Mouse (Mus musculus) forebrain, embryonic 11.5 days (tissue): ENCODE measurements around the gene Mob3b. TPM values are rescaled to one million over a fixed set of nuclear protein-coding genes. Genes with fewer than 3 reads are reported as not detected.

Experiments used
- ATAC-seq: fragments of 200-750 bp; cut with Nextera tagmentation; replicated peaks from 2 replicates; pipeline ENCODE4 v1.8.0; 2017; ENCODE audit warnings: moderate TSS enrichment; ENCODE audit not compliant: low FRiP score
- DNase-seq: peaks from one replicate; pipeline ENCODE4 v3.0.0-alpha.2; 2017; ENCODE audit warnings: low spot score
- H3K27ac ChIP-seq: fragments of 300-500 bp; sonication (generic); 2 replicates; pipeline ENCODE4 v1.5.1; 2014; ENCODE audit warnings: low read depth, low read length
- H3K27me3 ChIP-seq: fragments of 300-500 bp; sonication (generic); 2 replicates; pipeline ENCODE4 v1.6.1; 2014; ENCODE audit warnings: mild to moderate bottlenecking, low read length, mixed read lengths; ENCODE audit not compliant: control insufficient read depth, insufficient read depth
- H3K36me3 ChIP-seq: fragments of 300-500 bp; sonication (generic); 2 replicates; pipeline ENCODE4 v1.6.1; 2014; ENCODE audit warnings: mild to moderate bottlenecking, low read length, moderate library complexity, mixed read lengths; ENCODE audit not compliant: control insufficient read depth, insufficient read depth
- H3K4me1 ChIP-seq: fragments of 300-500 bp; sonication (generic); replicated peaks from 2 replicates; pipeline ENCODE4 v1.6.1; 2014; ENCODE audit warnings: low read length, mixed read lengths; ENCODE audit not compliant: control insufficient read depth, insufficient read depth
- H3K4me2 ChIP-seq: fragments of 300-500 bp; sonication (generic); 2 replicates; pipeline ENCODE4 v1.6.1; 2014; ENCODE audit warnings: low read depth, mild to moderate bottlenecking, low read length, moderate library complexity, mixed read lengths; ENCODE audit not compliant: severe bottlenecking
- H3K4me3 ChIP-seq: fragments of 300-500 bp; sonication (generic); 2 replicates; pipeline ENCODE4 v1.5.1; 2014; ENCODE audit warnings: low read depth, low read length
- H3K9ac ChIP-seq: fragments of 300-500 bp; sonication (generic); 2 replicates; pipeline ENCODE4 v1.6.1; 2014; ENCODE audit warnings: low read length
- H3K9me3 ChIP-seq: fragments of 300-500 bp; sonication (generic); 2 replicates; pipeline ENCODE4 v1.6.1; 2016; ENCODE audit warnings: low read length, mixed read lengths; ENCODE audit not compliant: control insufficient read depth
- WGBS: fragments of 180-500 bp; shearing (Covaris S2); extraction: QIAGEN DNeasy Blood & Tissue Kit; methylation state at CpG from one replicate; pipeline ENCODE4 v1.1.7; 2014; 5-methylcytosine and 5-hydroxymethylcytosine counted together
- polyA plus RNA-seq: library from polyadenylated mRNA; unstranded; fragments of >200 nt; fragmentation: Nextera tagmentation; extraction: Ambion mirVana; gene quantifications from 2 replicates; pipeline ENCODE4 v1.2.1, GENCODE M21; 2014

The Mob3b gene
- polyA plus RNA-seq, 1 experiment from 2014 or later, result 18.9 TPM

DNA sequence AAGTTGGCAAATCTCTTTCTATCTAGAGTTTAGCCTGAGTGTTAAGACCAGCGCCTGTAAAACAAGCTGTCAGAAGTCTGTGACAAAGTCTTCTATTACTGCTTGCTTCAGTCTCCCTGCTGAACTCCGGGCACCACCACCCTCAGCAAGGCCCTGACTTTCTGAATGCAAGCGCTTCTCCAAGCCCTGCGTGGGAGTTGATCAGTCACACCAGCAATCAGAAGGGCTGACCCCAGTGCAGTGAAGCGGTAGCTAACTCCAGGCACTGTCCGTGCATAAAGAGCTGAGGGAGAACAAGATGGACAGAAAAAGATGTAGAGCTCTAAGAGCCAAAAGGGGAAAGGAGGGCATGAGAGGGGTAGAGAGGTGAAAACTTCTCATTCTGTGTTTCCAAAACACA lies 29.5 kb downstream of the Mob3b start:
- no peak for ATAC-seq
- 51% methylated on average over 6 of the region's 6 CpGs for WGBS

DNA sequence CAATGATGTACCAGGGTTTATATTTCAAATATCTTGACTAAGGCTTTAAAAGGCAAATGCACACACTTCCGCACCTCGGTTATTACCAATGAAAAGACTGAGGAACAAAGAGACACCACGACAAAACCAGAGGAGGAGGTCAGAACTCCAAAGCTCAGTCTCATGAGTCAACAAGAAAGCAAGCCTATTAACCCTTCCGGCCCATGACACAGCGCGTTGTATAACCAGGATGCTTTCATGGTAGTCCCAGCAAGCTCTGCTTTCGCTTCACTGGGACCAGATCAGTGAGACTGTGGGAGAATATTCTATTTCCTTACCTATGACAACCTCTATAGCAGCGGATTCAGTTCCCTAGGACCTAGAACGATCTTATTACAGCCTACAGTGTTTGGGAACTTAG lies 30.5 kb downstream of the Mob3b start:
- Histone ChIP-seq H3K36me3 (no peaks in the 10 kb centered on the region; the same call in 1 of the 2 replicates), H3K9ac (no peak overlapping the region), H3K27me3 (no peaks in the 10 kb centered on the region), H3K27ac (no peak overlapping the region), H3K4me1 (peaks cover 21% of the 10 kb centered on the region; the same call in 1 of the 2 replicates), H3K4me3 (no peak overlapping the region), H3K9me3 (no peaks in the 10 kb centered on the region; the same call in 1 of the 2 replicates), H3K4me2 (no peak overlapping the region)
- 45% methylated on average over 9 of the region's 9 CpGs for WGBS
- ATAC-seq, result no peak
- DNase-seq, result no peak

More for the DNA sequence above, 29.5 kb downstream of the Mob3b start:
- Histone ChIP-seq H3K27me3 (no peaks in the 10 kb centered on the region), H3K9ac (no peak overlapping the region), H3K9me3 (no peaks in the 10 kb centered on the region; the same call in 1 of the 2 replicates), H3K36me3 (no peaks in the 10 kb centered on the region; the same call in 1 of the 2 replicates), H3K4me3 (no peak overlapping the region), H3K4me2 (no peak overlapping the region), H3K27ac (no peak overlapping the region), H3K4me1 (peaks cover 14% of the 10 kb centered on the region; the same call in 1 of the 2 replicates)
- DNase-seq, result no peak

DNA sequence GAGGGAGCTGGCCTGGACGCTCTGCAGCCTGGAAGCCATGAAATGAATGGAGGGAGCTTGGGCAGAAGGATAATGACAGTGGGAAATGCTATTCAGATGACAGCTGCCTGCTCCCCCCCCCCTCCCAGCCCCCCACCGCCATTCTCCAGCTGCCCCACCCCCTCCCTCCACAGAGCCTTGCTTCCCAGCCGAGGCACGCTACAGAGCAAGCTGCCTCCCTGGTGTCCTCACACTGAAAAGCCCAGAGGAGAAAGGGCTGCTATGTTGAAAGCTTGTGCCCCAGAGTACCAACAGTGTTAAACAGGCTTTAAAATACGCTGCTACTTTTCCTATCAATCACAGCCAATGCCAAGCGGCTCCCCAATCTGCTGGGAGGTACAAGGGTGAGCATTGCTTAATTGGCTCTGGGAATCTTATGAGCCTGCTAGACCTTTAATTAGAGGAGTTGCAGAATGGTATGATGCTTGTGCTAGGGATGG lies 31.9 kb downstream of the Mob3b start:
- ATAC-seq, result peak; percentile 96
- peak; percentile 88 for DNase-seq
- no peaks in the 10 kb centered on the region for H3K36me3 ChIP-seq
- peak overlapping the region; percentile 27; the same call in 1 of the 2 replicates for H3K4me2 ChIP-seq
- H3K4me3 ChIP-seq, result no peak overlapping the region
- H3K27me3 ChIP-seq, result no peaks in the 10 kb centered on the region
- no peaks in the 10 kb centered on the region for H3K9me3 ChIP-seq
- H3K9ac ChIP-seq, result no peak overlapping the region
- peaks cover 29% of the 10 kb centered on the region; the same call in 1 of the 2 replicates for H3K4me1 ChIP-seq
- H3K27ac ChIP-seq, result peak overlapping the region; percentile 84
- WGBS, result 2% methylated on average over 6 of the region's 6 CpGs

DNA sequence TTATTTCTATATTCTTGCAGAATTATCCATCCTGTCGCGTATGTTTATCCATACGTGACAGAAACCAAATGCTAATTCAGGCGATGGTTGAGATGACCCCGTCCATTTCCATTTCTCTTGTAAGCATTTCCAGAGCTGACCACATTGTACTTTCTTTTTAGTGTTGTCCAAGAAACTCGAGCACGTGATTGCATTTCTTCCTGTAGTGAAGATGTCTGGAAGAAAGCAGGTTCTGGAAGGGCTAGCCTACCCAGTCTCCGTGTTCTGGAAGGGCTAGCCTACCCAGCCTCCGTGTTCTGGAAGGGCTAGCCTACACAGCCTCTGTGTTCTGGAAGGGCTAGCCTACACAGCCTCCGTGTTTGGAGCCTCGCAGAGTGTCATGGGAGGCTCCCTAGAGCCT lies 33.3 kb downstream of the Mob3b start:
- ATAC-seq (no peak), DNase-seq (no peak)
- Histone ChIP-seq H3K36me3 (no peaks in the 10 kb centered on the region), H3K27me3 (no peaks in the 10 kb centered on the region), H3K4me2 (no peak overlapping the region), H3K9ac (no peak overlapping the region), H3K4me1 (peaks cover 29% of the 10 kb centered on the region; the same call in 1 of the 2 replicates), H3K27ac (peak overlapping the region; percentile 84), H3K9me3 (no peaks in the 10 kb centered on the region), H3K4me3 (no peak overlapping the region)
- WGBS, result 78% methylated on average over 11 of the region's 11 CpGs

DNA sequence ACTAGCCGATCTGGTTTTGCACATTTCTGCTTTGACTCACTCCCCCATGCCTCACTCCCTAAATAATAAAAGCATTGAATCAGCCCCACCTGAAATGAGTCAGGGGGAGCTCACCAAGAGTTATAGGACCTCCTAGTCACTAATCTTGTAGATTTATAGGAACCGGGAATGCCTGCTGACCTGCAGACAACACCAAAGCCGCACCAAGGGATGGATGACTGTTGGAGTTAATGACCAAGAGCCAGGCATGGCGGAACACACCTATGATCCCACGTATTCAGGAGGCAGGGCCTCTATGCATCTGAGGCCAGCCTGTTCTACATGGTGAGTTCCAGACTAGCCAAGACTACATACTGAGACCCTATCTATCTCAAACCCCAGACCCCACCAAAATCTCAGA lies 34.2 kb downstream of the Mob3b start:
- Histone ChIP-seq H3K9ac (no peak overlapping the region), H3K4me2 (no peak overlapping the region), H3K36me3 (no peaks in the 10 kb centered on the region), H3K27me3 (no peaks in the 10 kb centered on the region), H3K4me1 (peaks cover 29% of the 10 kb centered on the region; the same call in 1 of the 2 replicates), H3K27ac (no peak overlapping the region), H3K4me3 (no peak overlapping the region), H3K9me3 (no peaks in the 10 kb centered on the region; the same call in 1 of the 2 replicates)
- DNase-seq (no peak), ATAC-seq (no peak)
- 71% methylated on average over 5 of the region's 5 CpGs for WGBS

DNA sequence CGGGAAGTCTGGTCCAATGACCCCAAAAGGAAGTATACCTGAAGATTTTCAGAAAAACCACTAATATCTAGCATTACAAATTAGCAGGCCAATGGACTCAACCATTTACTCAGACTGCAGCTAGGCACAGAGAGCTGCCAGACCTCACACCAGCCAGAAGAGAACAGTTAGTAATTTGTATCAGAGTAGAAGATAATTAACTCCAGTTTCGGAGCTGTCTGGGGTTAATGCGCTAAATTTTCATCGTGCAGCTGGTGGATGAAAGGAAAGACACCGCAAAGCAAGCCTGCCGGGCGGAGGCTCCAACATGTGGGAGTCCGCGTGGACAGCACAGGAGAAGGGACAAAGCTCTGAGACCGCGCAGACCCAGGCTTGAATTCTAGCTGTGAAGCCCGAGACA lies 36.2 kb downstream of the Mob3b start:
- DNase-seq (peak; percentile 67), ATAC-seq (no peak)
- WGBS, result 34% methylated on average over 12 of the region's 12 CpGs
- H3K36me3 ChIP-seq, result no peaks in the 10 kb centered on the region
- H3K27me3 ChIP-seq, result no peaks in the 10 kb centered on the region
- peaks cover 21% of the 10 kb centered on the region; the same call in 1 of the 2 replicates for H3K4me1 ChIP-seq
- H3K27ac ChIP-seq, result 0 out of 2 replicates have a peak overlapping the region, but pooled peaks have one; percentile 18
- no peaks in the 10 kb centered on the region; the same call in 1 of the 2 replicates for H3K9me3 ChIP-seq
- peak overlapping the region; percentile 21; the same call in 1 of the 2 replicates for H3K4me2 ChIP-seq
- H3K9ac ChIP-seq, result peak overlapping the region; percentile 8; the same call in 1 of the 2 replicates
- no peak overlapping the region for H3K4me3 ChIP-seq

DNA sequence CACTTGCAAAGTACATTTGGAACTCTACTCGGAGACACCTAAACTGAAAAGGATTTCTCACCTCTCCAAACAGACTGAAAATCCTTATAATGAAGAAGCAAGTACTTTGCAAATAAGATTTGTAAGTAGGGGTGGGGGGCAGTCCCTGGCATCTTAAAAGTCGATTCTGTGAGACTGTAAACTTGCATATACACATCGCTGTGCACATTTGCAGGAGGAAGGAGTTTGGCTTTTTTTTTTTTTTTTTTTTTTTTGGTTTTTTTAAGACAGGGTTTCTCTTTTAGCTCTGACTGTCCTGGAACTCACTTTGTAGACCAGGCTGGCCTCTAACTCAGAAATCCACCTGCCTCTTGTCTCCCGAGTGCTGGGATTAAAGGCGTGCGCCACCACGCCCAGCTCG lies 36.7 kb downstream of the Mob3b start:
- no peak overlapping the region for H3K4me3 ChIP-seq
- H3K36me3 ChIP-seq, result no peaks in the 10 kb centered on the region
- no peaks in the 10 kb centered on the region; the same call in 1 of the 2 replicates for H3K9me3 ChIP-seq
- no peak overlapping the region for H3K4me2 ChIP-seq
- WGBS, result 78% methylated on average over 8 of the region's 8 CpGs
- H3K27me3 ChIP-seq, result no peaks in the 10 kb centered on the region
- no peak for DNase-seq
- peaks cover 21% of the 10 kb centered on the region; the same call in 1 of the 2 replicates for H3K4me1 ChIP-seq
- no peak overlapping the region for H3K9ac ChIP-seq
- no peak for ATAC-seq
- no peak overlapping the region for H3K27ac ChIP-seq

DNA sequence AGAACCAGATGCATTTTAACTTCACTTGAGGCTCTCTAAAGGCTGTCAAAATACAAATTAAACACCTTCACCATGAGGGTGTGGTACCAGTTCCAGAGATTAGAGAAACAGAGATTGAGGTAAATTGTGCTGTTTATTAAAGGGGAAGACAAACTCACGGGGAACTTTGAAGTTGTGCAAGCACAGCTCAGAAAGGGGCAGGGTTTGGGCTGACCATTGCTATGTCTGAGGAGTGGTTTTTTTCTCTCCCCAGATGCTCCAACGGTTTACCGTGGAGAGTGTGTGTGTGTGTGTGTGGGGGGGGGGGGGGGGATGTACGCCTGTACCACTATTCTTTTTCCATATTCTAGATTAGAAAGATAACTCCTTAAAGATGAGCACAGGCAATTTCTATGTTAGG lies 37.1 kb downstream of the Mob3b start:
- Histone ChIP-seq H3K9me3 (no peaks in the 10 kb centered on the region; the same call in 1 of the 2 replicates), H3K27ac (no peak overlapping the region), H3K4me1 (peaks cover 21% of the 10 kb centered on the region; the same call in 1 of the 2 replicates), H3K36me3 (no peaks in the 10 kb centered on the region), H3K4me2 (no peak overlapping the region), H3K4me3 (no peak overlapping the region), H3K9ac (no peak overlapping the region), H3K27me3 (no peaks in the 10 kb centered on the region)
- 77% methylated on average over 4 of the region's 4 CpGs for WGBS
- DNase-seq (no peak), ATAC-seq (no peak)

DNA sequence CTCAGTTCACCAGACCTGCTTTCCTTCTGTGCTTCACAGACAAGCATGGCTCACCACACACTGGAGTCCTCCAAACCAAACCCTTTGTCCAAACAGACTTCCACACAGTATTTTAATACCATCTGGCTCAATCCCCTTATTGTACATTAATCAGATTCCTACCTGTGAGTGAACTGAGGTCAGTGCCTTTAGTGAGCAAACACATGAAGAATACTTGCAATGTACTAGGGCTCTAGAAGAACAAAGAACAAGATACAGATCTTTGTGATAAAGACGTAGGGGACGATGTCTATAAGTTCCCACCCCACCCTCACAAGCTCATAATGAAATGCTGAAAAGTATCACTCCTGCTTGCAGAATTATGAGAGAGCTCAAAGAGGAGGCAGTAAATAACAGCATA lies 38.4 kb downstream of the Mob3b start:
- Histone ChIP-seq H3K4me3 (no peak overlapping the region), H3K9ac (no peak overlapping the region), H3K9me3 (no peaks in the 10 kb centered on the region; the same call in 1 of the 2 replicates), H3K27ac (no peak overlapping the region), H3K27me3 (no peaks in the 10 kb centered on the region), H3K36me3 (no peaks in the 10 kb centered on the region), H3K4me2 (no peak overlapping the region), H3K4me1 (peaks cover 21% of the 10 kb centered on the region; the same call in 1 of the 2 replicates)
- ATAC-seq (no peak), DNase-seq (no peak)
- WGBS, result 86% methylated on average over 2 of the region's 2 CpGs
